Mouse (Mus musculus) heart, adult 11 months (tissue): ENCODE results near the gene Stk11.

ENCODE experiments used
- DNase-seq: peaks from one replicate; pipeline ENCODE4 v3.0.0; 2022

Stk11 gene

GRCm38 (mm10) chr10:80131316-80131951, 15.8 kb downstream of the Stk11 start:
- DNase-seq, result no peak

DNA sequence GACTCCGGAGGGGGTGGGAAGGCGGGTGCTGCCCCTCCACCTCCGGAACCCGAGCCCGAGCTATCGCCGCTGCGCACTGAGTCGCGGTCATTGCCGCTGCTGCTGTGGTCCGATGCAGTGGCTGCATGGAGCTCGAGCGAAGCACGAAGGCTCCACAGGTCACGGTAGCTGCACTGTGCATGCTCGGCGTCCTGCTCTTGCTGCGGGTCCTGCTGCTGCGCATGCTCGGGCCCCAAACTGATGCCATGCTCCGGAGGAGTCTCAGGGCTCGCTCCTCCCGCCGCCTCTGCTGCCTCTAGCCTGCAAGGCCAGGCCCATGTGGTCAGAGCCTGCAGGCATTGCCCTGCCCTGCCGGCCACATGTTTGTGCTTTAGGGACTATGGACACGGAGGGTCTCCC, 16.3 kb downstream of the Stk11 start:
- no peak for DNase-seq

DNA sequence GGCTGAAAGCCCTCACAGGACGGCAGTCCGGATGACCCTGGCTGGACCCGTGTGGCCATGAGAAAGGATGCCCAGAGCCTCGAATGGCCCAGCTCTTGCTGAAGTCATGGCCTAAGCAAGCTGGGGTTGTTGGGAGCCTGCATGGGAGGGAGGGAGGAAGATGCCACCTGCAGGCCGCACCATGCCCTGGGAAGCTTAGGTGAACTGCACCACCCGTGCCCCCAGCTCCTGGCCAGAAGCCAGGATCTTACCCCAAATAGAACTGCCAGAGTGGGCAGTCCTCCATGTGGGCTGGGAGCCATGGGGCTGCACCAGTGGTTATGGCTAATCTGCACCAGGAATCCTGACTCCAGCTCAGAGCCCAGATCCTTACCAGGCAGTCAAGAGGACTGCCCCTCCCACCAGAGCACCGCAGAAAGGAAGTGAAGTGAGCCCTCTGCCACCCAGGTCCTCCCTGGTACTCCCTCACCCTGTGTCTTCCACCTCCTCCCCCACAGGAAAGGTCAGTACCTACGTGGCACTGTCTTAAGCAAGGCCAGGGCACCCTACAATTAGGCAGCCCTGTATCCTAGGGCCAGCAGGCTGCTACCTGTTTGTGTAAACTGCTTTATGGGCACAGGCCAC, 17.7 kb downstream of the Stk11 start:
- peak; percentile 97 for DNase-seq

DNA sequence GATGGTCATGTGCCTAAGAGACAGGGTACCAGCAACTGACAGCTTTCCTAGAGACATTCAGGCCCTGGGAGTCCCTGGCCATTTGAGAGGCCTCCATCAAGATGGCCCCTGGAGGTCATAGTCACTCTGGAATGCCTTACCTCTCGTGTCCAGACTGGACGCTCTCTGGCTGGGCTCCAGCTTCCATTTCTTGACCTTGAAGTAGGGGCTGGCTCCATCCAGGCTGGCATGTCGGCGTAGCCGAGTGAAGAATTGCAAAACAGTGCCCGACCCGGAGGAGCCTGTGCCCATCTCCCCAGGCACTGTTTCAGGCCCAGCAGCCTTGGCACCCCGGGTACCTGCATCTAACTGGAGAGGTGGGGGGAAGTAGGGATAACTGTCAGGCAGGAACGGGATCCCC, 18.8 kb downstream of the Stk11 start:
- no peak for DNase-seq

GRCm38 (mm10) chr10:80135161-80135560, 19.6 kb downstream of the Stk11 start:
- no peak for DNase-seq

DNA sequence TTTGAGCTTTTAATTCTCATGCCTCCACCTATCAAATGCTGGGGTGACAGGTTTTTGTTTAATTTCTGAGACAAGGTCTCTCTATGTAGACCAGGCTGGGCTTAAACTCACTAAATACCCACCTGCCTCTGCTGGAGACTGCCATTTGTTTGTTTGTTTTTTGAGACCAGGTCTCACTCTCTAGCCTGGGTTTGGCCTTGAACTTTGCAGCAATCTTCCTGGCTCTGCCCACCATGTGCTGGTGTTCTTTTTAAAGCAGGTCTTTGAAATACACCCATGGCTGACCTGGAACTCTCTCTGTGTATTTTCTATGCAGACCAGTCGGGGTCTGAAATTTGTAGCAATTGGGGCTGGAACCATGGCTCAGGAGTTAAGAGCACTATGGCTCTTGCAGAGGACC, 20.0 kb downstream of the Stk11 start:
- no peak for DNase-seq

DNA sequence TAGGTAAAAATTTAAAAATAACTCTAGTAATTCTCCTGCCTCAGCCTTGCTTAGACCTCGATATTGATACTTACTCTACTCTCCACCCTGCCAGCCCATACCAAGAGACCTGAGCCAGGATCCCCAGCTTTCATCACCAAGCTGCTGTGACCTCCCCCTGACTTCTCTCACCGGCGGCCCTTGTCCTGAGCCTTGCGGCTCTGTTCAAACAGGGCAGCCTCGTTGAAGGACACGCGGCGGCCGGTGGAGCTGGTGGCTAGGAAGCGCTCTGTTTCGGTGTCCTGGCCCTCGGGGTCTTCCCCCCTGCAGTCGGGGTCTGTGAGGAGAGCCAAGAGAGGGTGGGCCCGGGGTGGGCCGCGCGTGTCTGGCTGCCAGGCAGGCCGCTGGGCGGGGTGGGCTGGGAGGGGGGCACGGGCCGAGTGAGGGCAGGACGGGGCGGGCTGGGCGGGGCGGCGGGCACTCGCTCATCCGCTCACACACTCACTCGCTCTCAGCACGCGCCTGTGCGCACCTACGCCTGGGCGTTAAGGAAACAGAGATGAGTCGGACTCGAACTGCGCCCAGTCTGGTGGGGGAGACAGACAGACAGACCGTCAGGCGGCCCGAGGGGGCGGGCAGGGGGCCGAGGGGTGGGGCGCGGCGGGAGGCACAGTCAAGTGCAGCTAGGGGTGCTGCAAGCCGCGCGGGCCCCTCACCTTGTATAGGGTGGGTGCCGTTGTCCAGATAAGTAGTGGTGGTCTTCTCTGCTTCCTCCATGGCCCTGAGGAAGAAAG, 20.8 kb downstream of the Stk11 start:
- peak; percentile 93 for DNase-seq

DNA sequence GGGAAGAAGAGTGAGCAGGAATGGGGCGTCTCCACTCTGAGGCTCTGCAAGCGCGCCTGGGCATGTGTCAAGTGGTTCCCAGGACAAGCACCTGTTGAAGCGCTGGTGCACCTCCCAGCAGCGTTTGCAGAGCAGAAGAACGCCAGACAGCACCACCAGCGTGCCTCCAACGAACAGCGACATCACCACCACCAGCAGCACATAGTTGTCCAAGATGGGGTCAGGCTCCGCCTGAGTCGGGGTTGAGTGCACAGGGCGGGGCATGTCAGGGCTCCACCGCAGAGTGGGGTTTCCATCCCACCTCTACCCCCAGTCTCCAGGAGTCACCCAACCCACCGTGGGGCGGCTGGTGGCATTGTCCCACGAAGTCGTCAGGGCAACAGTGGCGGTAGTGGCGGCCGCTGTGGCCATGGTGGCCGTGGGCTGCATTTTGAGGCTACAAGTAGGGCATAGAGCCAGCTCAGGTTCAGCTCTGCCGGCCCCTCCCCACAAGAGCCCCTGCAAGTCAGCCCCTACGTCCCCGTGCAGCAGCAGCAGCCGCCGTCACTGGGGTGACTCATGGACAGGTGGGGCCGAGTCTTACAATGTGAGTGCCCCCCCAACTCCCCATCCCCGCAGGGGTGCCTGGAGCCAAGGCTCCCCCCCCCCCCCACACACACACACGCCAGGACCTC, 21.5 kb downstream of the Stk11 start:
- DNase-seq, result peak; percentile 94

GRCm38 (mm10) chr10:80137626-80138552, 22.3 kb downstream of the Stk11 start:
- peak; percentile 94 for DNase-seq

DNA sequence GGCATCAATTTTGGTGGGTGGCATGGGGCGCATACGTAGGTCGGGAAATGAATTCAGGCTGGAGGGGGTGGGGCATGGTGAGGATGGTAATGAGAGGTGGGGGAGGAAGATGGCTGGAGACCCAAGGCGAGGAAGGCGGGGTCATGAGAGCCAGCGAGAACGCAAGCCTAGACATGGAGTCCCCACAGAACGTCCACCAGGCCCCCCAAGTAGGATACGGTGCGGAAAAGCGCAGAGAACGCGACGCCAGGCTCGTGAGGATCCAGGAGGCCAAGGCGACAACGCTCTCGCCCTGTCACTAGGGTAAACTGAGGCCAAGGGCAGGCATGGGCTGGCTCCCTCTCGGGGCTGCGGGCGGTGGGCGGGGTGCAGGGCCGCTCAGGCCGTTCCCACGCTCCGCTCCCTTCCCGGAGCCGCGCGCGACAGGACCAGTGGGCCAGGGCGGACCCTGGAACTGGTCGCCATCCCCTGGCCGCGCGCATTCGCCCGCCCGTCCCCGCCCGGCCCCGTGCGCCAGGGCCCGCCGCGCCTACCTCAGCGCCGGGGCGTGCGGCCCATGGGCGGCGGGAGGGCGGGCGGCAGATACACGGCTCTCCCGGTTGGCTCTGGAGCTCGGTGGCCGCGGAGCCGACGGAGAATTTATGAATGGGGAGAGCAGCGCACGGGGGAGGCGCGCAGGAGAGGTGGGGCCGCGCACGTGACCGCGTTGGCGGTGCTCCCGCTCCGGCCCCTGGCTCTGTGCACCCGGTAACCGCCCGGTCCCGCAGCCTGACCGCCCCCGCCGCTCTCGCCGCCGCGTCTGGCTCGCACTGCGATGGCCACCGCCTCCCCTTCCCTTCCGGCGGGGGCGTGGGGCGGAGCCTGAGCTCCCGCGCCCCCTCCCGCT, 23.2 kb downstream of the Stk11 start, which contains the start of gene Atp5d:
Gene Atp5d (plus strand): TSS at position 80 of the 886 bp plus-strand sequence.
- DNase-seq, result peak; percentile 98

DNA sequence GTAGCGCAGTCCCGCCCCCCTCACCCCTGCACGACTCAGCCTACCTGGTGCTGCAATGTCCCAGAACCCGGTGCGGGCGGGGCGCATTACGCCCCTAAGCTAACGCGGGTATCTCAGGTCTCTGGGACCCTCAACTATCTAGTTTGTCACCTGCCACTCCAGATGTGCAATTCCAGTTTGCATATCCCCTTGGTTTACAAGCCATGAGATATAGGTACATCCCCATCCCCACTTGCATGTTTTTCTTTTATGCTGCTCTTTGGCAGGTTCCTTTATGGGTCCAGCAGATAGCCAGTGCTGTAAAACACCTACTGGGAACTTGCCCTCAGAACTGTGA, 23.8 kb downstream of the Stk11 start:
- DNase-seq, result no peak

- DNase-seq, result peak; percentile 93
These were observed 24.5 kb downstream of the Stk11 start for GRCm38 (mm10) chr10:80139975-80140665.

GRCm38 (mm10) chr10:80140666-80141035, 25.0 kb downstream of the Stk11 start, which contains the start of gene Cbarp:
Cbarp (minus strand) TSS chr10:80140835.
- DNase-seq, result no peak

- peak; percentile 100 for DNase-seq
These were observed 25.6 kb downstream of the Stk11 start for GRCm38 (mm10) chr10:80141243-80141642.

- peak; percentile 99 for DNase-seq
These were observed 26.4 kb downstream of the Stk11 start for GRCm38 (mm10) chr10:80141786-80142529.

GRCm38 (mm10) chr10:80142530-80142925, 26.9 kb downstream of the Stk11 start:
- no peak for DNase-seq

DNA sequence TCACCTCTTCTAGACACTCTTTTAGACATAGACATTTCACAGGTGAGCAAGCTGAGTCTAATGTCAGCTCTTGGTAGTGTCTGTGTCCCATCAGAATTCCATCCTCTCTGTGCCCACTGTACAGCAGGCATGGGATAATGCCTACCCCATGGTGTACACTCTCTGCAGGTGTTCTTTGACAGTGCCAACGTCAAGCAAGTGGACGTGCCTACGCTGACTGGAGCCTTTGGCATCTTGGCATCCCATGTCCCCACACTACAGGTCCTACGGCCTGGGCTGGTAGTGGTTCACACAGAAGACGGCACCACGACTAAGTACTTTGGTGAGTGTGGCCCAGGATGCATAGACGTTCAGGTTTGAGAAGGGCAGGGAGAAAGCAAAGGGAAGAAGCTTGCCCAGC, 28.1 kb downstream of the Stk11 start:
- peak; percentile 96 for DNase-seq

DNA sequence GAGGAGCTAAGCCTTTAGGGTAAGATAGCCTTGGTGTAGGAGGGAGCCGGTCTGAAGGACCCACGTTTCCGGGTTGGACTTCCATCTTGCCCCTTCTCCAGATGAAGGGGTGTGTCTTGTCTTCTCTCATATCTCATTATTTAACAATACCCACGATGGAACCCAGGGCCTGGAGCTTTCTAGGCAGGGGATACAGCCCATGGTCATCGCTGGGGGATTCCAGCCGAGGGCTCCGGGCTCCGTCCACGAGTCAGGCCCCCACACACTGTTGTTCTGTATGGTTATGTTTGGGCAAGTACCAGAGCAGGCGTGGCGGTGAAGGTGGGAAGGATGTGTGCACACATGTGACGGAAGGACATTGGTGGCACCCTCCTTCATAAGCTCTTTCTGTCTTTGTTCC, 28.6 kb downstream of the Stk11 start:
- peak; percentile 94 for DNase-seq

DNA sequence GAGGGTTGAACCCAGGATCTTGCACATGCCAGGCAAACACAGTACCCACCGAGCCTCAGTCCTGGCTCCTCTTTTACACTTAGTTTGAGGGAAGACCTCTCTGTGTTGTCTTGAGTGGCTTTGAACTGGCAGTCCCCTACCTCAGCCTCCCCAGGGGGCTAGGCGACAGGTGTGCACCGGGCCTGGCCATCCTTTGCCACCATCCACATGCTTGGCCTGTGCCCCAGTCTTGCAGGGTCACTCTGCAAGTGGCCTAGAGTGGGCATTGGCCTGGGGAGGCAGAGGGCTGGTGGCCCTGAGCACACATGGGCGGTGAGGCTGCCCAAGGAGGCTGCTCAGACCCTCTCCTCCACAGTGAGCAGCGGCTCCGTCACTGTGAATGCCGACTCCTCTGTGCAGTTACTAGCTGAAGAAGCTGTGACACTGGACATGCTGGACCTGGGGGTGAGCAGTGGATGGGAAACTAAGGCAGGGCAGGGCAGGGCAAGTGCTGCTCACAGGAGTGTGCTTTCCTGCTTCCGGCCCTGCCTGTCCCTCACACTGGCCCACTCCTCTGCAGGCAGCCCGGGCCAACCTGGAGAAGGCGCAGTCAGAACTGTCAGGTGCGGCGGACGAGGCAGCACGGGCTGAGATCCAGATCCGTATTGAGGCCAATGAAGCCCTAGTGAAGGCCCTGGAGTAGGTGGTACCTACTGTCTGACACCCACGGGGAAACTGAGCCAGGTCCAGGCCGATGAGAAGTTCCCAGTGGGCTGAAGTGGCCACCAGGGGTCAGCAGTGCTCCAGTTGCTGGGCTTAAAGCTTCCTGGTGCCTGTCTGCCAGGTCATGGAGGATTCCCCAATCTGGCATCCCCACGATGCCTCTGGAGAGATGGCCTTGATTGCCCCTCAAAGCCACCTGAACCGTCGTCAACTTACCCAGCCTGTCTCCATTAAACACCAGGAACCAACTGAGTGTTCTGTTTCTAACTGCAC, 29.5 kb downstream of the Stk11 start:
- DNase-seq, result peak; percentile 98
